ENCODE assay signal across 11 mouse cellular contexts in genomic region chr2:85172071-85172762, GRCm38 (mm10). TPM values are rescaled to one million over a fixed set of nuclear protein-coding genes. Genes with fewer than 3 reads are reported as not detected.
A peak's percentile ranks its signal among the peaks of the same experiment; 100 is the strongest.
DNase-seq lines count a peak whose midpoint lies in the region.
"Had no signal": no experiment of that assay in that cellular context is flagged by ENCODE, and none has a peak within 500 bp of the region (broad histone marks: within the 10 kb centered on the region; RNA-seq: fewer than 3 reads in every experiment).

No protein-coding gene starts in this region.

- no peaks in the 10 kb centered on the region for H3K36me3 ChIP-seq in forebrain, embryonic 10.5 days (replicated peaks)
- H3K36me3 ChIP-seq: neural tube, embryonic 13.5 days had no signal

- H3K27me3 ChIP-seq in forebrain, embryonic 10.5 days (ENCODE audit: poor library complexity, severe bottlenecking): no peaks in the 10 kb centered on the region
- H3K27me3 ChIP-seq: neural tube, embryonic 13.5 days had no signal

- peak; percentile 55 for DNase-seq in urinary bladder, postnatal 14 days (ENCODE audit: low spot score)
- no peak for DNase-seq in urinary bladder, postnatal 10 days (ENCODE audit: low spot score)
- peak; percentile 86 to 87 for DNase-seq in heart, adult 9 months (ENCODE audit: low spot score in 2 of 2)
- DNase-seq in kidney, postnatal 14 days: peak; percentile 11
- DNase-seq in urinary bladder, postnatal 36 days (ENCODE audit: low spot score in 2 of 2): peak; percentile 5 to 49
- DNase-seq in adrenal gland, adult (ENCODE audit: inconsistent age in 2 of 2, low spot score in 1 of 2): no peak
- no peak for DNase-seq in layer of hippocampus, postnatal 14 days (ENCODE audit: low spot score in 2 of 2)
- no peak for DNase-seq in forebrain, embryonic 10.5 days (ENCODE audit: extremely low spot score, low spot score)

- 76% methylated on average over 3 of the region's 3 CpGs for WGBS in forebrain, embryonic 10.5 days

- H3K4me1 ChIP-seq in forebrain, embryonic 10.5 days: no peaks in the 10 kb centered on the region; the same call in 1 of the 2 replicates

- H3K27ac ChIP-seq in forebrain, embryonic 10.5 days: no peak overlapping the region
- H3K27ac ChIP-seq: hindbrain, postnatal 0 days; neural tube, embryonic 13.5 days had no signal

- H3K4me3 ChIP-seq in forebrain, embryonic 10.5 days: no peak overlapping the region
- H3K4me3 ChIP-seq: erythroblast, embryonic 14.5 days; neural tube, embryonic 13.5 days had no signal

- H3K9me3 ChIP-seq in forebrain, embryonic 10.5 days: no peaks in the 10 kb centered on the region
- H3K9me3 ChIP-seq: neural tube, embryonic 13.5 days had no signal

RNA-seq across cellular contexts. Expression of gene Lrrc55, which starts 24.8 kb away (rescaled TPM):
- 10 to 100 TPM; 23.0 to 26.1 TPM for total RNA-seq in layer of hippocampus, postnatal 14 days (2021)
- polyA plus RNA-seq in forebrain, embryonic 10.5 days (2016; fragmentation: Nextera tagmentation; extraction: Ambion mirVana): 0.30 and 0.47 TPM in 2 replicates
- polyA plus RNA-seq: erythroblast, embryonic 14.5 days had no signal

RNA-seq across cellular contexts. Expression of gene Aplnr, which starts 36.2 kb away (rescaled TPM):
- total RNA-seq in layer of hippocampus, postnatal 14 days (2021): 1 to 10 TPM; 6.1 to 8.1 TPM
- 37.6 and 38.8 TPM in 2 replicates for polyA plus RNA-seq in forebrain, embryonic 10.5 days (2016; fragmentation: Nextera tagmentation; extraction: Ambion mirVana)
- polyA plus RNA-seq: erythroblast, embryonic 14.5 days had no signal

Comparison
In these comparisons a context has a peak if more than half of its experiments do, and no peak if none do; other contexts are left out.
1. DNase-seq: peak in urinary bladder, postnatal 14 days (single experiment), heart, adult 9 months (2 of 2), kidney, postnatal 14 days (single experiment) and urinary bladder, postnatal 36 days (2 of 2); none in urinary bladder, postnatal 10 days (single experiment), adrenal gland, adult (0 of 2), layer of hippocampus, postnatal 14 days (0 of 2) and forebrain, embryonic 10.5 days (single experiment).